Mouse (Mus musculus) stomach, embryonic 14.5 days (tissue): ENCODE results near the gene Zfp692. TPM values are rescaled to one million over a fixed set of nuclear protein-coding genes. Genes with fewer than 3 reads are reported as not detected.

Source experiments
- ATAC-seq: fragments of 200-750 bp; cut with Nextera tagmentation; 2 replicates; pipeline ENCODE4 v1.8.0; 2017; ENCODE audit warnings: low read depth, moderate TSS enrichment; ENCODE audit not compliant: insufficient number of reproducible peaks, insufficient read depth, low FRiP score
- H3K27ac ChIP-seq: fragments of 300-500 bp; sonication (generic); 2 replicates; pipeline ENCODE4 v1.5.1; 2014; ENCODE audit warnings: mild to moderate bottlenecking, low read length, moderate library complexity, mixed read lengths
- H3K27me3 ChIP-seq: fragments of 300-500 bp; sonication (generic); 2 replicates; pipeline ENCODE4 v1.6.1; 2014; ENCODE audit warnings: low read length, control low read depth, mixed read lengths; ENCODE audit not compliant: control insufficient read depth, insufficient read depth
- H3K36me3 ChIP-seq: fragments of 300-500 bp; sonication (generic); 2 replicates; pipeline ENCODE4 v1.6.1; 2014; ENCODE audit warnings: mild to moderate bottlenecking, control low read depth, low read length, moderate library complexity, mixed read lengths; ENCODE audit not compliant: control insufficient read depth, insufficient read depth
- H3K4me1 ChIP-seq: fragments of 300-500 bp; sonication (generic); 2 replicates; pipeline ENCODE4 v1.6.1; 2014; ENCODE audit warnings: low read length, control low read depth, mixed read lengths; ENCODE audit not compliant: control insufficient read depth, insufficient read depth
- H3K4me2 ChIP-seq: fragments of 300-500 bp; sonication (generic); replicated peaks from 2 replicates; pipeline ENCODE4 v1.6.1; 2014; ENCODE audit warnings: low read depth, low read length, control low read depth
- H3K4me3 ChIP-seq: fragments of 300-500 bp; sonication (generic); 2 replicates; pipeline ENCODE4 v1.5.1; 2014; ENCODE audit warnings: low read depth, low read length, control low read depth
- H3K9ac ChIP-seq: fragments of 300-500 bp; sonication (generic); replicated peaks from 2 replicates; pipeline ENCODE4 v1.6.1; 2014; ENCODE audit warnings: low read depth, mild to moderate bottlenecking, control low read depth, low read length, moderate library complexity, mixed read lengths
- H3K9me3 ChIP-seq: fragments of 300-500 bp; sonication (generic); 2 replicates; pipeline ENCODE4 v1.6.1; 2016; ENCODE audit warnings: low read depth, low read length, control low read depth; ENCODE audit not compliant: control insufficient read depth
- WGBS: fragments of 180-500 bp; shearing (Covaris S2); extraction: QIAGEN DNeasy Blood & Tissue Kit; methylation state at CpG from one replicate; pipeline ENCODE4 v1.1.7; 2014; 5-methylcytosine and 5-hydroxymethylcytosine counted together
- polyA plus RNA-seq: library from polyadenylated mRNA; unstranded; fragments of >200 nt; fragmentation: Nextera tagmentation; extraction: Ambion mirVana; gene quantifications from 2 replicates; pipeline ENCODE4 v1.2.1, GENCODE M21; 2014

Zfp692 gene
- polyA plus RNA-seq, 1 experiment from 2014 or later, result 19.8 TPM

- under 1% methylated on average over 52 of the region's 52 CpGs for WGBS
- peak; percentile 94 for ATAC-seq
- Histone ChIP-seq H3K27me3 (no peaks in the 10 kb centered on the region), H3K9ac (peak within 1 kb of the TSS; percentile 62), H3K4me1 (peaks cover 17% of the 10 kb centered on the region), H3K4me3 (peak within 1 kb of the TSS; percentile 87), H3K9me3 (no peaks in the 10 kb centered on the region; the same call in 1 of the 2 replicates), H3K4me2 (peak within 1 kb of the TSS; percentile 96), H3K27ac (peak within 1 kb of the TSS; percentile 78), H3K36me3 (peaks cover 18% of the 10 kb centered on the region; the same call in 1 of the 2 replicates)
Measured at GRCm38 (mm10) chr11:58330276-58331148, 23.6 kb downstream of the Zfp692 start, which contains the start of the genes Zfp672 and Sh3bp5l. TSS of gene Zfp672 (minus strand) at chr11:58330339. TSS of gene Sh3bp5l (plus strand) at chr11:58330724.

- H3K27ac ChIP-seq, result no peak overlapping the region
- H3K9me3 ChIP-seq, result no peaks in the 10 kb centered on the region; the same call in 1 of the 2 replicates
- peak overlapping the region; percentile 86 for H3K4me2 ChIP-seq
- ATAC-seq, result no peak; the same call in 1 of the 2 replicates
- H3K4me3 ChIP-seq, result peak overlapping the region; percentile 87
- H3K4me1 ChIP-seq, result peaks cover 17% of the 10 kb centered on the region
- H3K27me3 ChIP-seq, result no peaks in the 10 kb centered on the region
- peaks cover 19% of the 10 kb centered on the region; the same call in 1 of the 2 replicates for H3K36me3 ChIP-seq
- 18% methylated on average over 10 of the region's 10 CpGs for WGBS
- H3K9ac ChIP-seq, result peak overlapping the region; percentile 47
Measured at GRCm38 (mm10) chr11:58331149-58331495, 24.3 kb downstream of the Zfp692 start.

- H3K4me1 ChIP-seq, result peaks cover 17% of the 10 kb centered on the region
- no peaks in the 10 kb centered on the region; the same call in 1 of the 2 replicates for H3K9me3 ChIP-seq
- peaks cover 24% of the 10 kb centered on the region for H3K36me3 ChIP-seq
- H3K27me3 ChIP-seq, result no peaks in the 10 kb centered on the region
- 86% methylated on average over 6 of the region's 6 CpGs for WGBS
- peak overlapping the region; percentile 47 for H3K9ac ChIP-seq
- H3K27ac ChIP-seq, result no peak overlapping the region
- H3K4me2 ChIP-seq, result peak overlapping the region; percentile 86
- no peak for ATAC-seq
- peak overlapping the region; percentile 87 for H3K4me3 ChIP-seq
Measured at GRCm38 (mm10) chr11:58331546-58331945, 24.7 kb downstream of the Zfp692 start.

- 78% methylated on average over 3 of the region's 3 CpGs for WGBS
- Histone ChIP-seq H3K36me3 (peaks cover 29% of the 10 kb centered on the region), H3K27ac (no peak overlapping the region), H3K4me1 (peaks cover 9% of the 10 kb centered on the region), H3K9me3 (no peaks in the 10 kb centered on the region), H3K4me2 (no peak overlapping the region), H3K27me3 (no peaks in the 10 kb centered on the region), H3K4me3 (no peak overlapping the region), H3K9ac (no peak overlapping the region)
- ATAC-seq, result no peak
Measured at GRCm38 (mm10) chr11:58334746-58335145, 27.9 kb downstream of the Zfp692 start.

- H3K9ac ChIP-seq, result no peak overlapping the region
- ATAC-seq, result no peak
- no peaks in the 10 kb centered on the region for H3K9me3 ChIP-seq
- no peak overlapping the region for H3K4me3 ChIP-seq
- no peak overlapping the region for H3K4me2 ChIP-seq
- H3K4me1 ChIP-seq, result no peaks in the 10 kb centered on the region
- H3K36me3 ChIP-seq, result peaks cover 28% of the 10 kb centered on the region
- H3K27ac ChIP-seq, result no peak overlapping the region
- 87% methylated on average over 4 of the region's 4 CpGs for WGBS
- no peaks in the 10 kb centered on the region for H3K27me3 ChIP-seq
Measured at GRCm38 (mm10) chr11:58346745-58347144, 39.9 kb downstream of the Zfp692 start.

GRCm38 (mm10) chr11:58350628-58351027 lies 43.8 kb downstream of the Zfp692 start:
- no peak for ATAC-seq
- peaks cover 17% of the 10 kb centered on the region for H3K36me3 ChIP-seq
- WGBS, result 70% methylated on average over 4 of the region's 4 CpGs
- H3K4me3 ChIP-seq, result no peak overlapping the region
- no peak overlapping the region for H3K4me2 ChIP-seq
- H3K4me1 ChIP-seq, result no peaks in the 10 kb centered on the region
- H3K27me3 ChIP-seq, result no peaks in the 10 kb centered on the region
- H3K9me3 ChIP-seq, result no peaks in the 10 kb centered on the region
- H3K27ac ChIP-seq, result no peak overlapping the region
- H3K9ac ChIP-seq, result no peak overlapping the region

- ATAC-seq, result no peak
- WGBS, result 77% methylated on average over 5 of the region's 5 CpGs
- Histone ChIP-seq H3K9me3 (no peaks in the 10 kb centered on the region), H3K4me3 (no peak overlapping the region), H3K27ac (no peak overlapping the region), H3K9ac (no peak overlapping the region), H3K4me2 (no peak overlapping the region), H3K36me3 (peaks cover 11% of the 10 kb centered on the region), H3K4me1 (no peaks in the 10 kb centered on the region), H3K27me3 (no peaks in the 10 kb centered on the region)
Measured at GRCm38 (mm10) chr11:58351179-58351578, 44.3 kb downstream of the Zfp692 start.

- no peak overlapping the region for H3K27ac ChIP-seq
- ATAC-seq, result peak; percentile 80
Measured at GRCm38 (mm10) chr11:58352681-58353548, 46.0 kb downstream of the Zfp692 start.

More at GRCm38 (mm10) chr11:58352681-58353548, 46.0 kb downstream of the Zfp692 start:
- no peak overlapping the region for H3K9ac ChIP-seq
- 32% methylated on average over 7 of the region's 7 CpGs for WGBS
- H3K4me3 ChIP-seq, result no peak overlapping the region
- no peaks in the 10 kb centered on the region for H3K4me1 ChIP-seq
- no peaks in the 10 kb centered on the region for H3K9me3 ChIP-seq
- H3K27me3 ChIP-seq, result no peaks in the 10 kb centered on the region
- H3K36me3 ChIP-seq, result no peaks in the 10 kb centered on the region
- H3K4me2 ChIP-seq, result no peak overlapping the region
